Mouse (Mus musculus) heart, adult 2 months (tissue): ENCODE results near the gene Cyp26b1. TPM values are rescaled to one million over a fixed set of nuclear protein-coding genes. Genes with fewer than 3 reads are reported as not detected.

ENCODE experiments used
- DNase-seq, 2 experiments: peaks; one replicate each; pipeline ENCODE4 v3.0.0; 2021
- H3K27ac ChIP-seq: fragments of 200-600 bp; 2 replicates; pipeline ENCODE4 v1.8.1; 2022
- H3K27me3 ChIP-seq: fragments of 200-500 bp; 2 replicates; pipeline ENCODE4 v1.6.1; 2012; ENCODE audit warnings: mild to moderate bottlenecking, low read length, inconsistent platforms, mixed read lengths; ENCODE audit not compliant: control insufficient read depth, insufficient read depth
- H3K36me3 ChIP-seq: fragments of 200-500 bp; 2 replicates; pipeline ENCODE4 v1.6.1; 2012; ENCODE audit warnings: low read length, inconsistent platforms; ENCODE audit not compliant: control insufficient read depth, insufficient read depth
- H3K4me1 ChIP-seq: fragments of 200-500 bp; 2 replicates; pipeline ENCODE4 v1.6.1; 2011; ENCODE audit warnings: low read length; ENCODE audit not compliant: control insufficient read depth, insufficient read depth
- H3K4me3 ChIP-seq: fragments of 200-600 bp; 2 replicates; pipeline ENCODE4 v1.8.1; 2022
- H3K79me2 ChIP-seq: fragments of 200-500 bp; replicated peaks from 2 replicates; pipeline ENCODE4 v1.6.1; 2012; ENCODE audit warnings: mild to moderate bottlenecking, inconsistent platforms, low read length, moderate library complexity, mixed read lengths; ENCODE audit not compliant: control insufficient read depth, insufficient read depth
- H3K9ac ChIP-seq: fragments of 200-500 bp; 2 replicates; pipeline ENCODE4 v1.6.1; 2012; ENCODE audit warnings: low read depth, mild to moderate bottlenecking, control low read depth, inconsistent platforms, low read length, mixed read lengths
- CTCF ChIP-seq: fragments of 200-600 bp; IDR thresholded peaks from 2 replicates; pipeline ENCODE4 v1.8.1; 2022; ENCODE audit warnings: antibody characterized with exemption, mild to moderate bottlenecking, moderate library complexity
- EP300 ChIP-seq: fragments of 200-500 bp; IDR thresholded peaks from 2 replicates; pipeline ENCODE4 v1.6.1; 2011; ENCODE audit warnings: low read depth, low read length, control low read depth; ENCODE audit not compliant: insufficient read depth
- POLR2A ChIP-seq: fragments of 200-500 bp; IDR thresholded peaks from 2 replicates; pipeline ENCODE4 v1.6.1; 2011; ENCODE audit warnings: mild to moderate bottlenecking, low read depth, low read length, control low read depth; ENCODE audit not compliant: insufficient read depth
- WGBS: fragments of 180-500 bp; shearing (Covaris S2); methylation state at CpG from one replicate; pipeline ENCODE4 v1.1.7; 2018; 5-methylcytosine and 5-hydroxymethylcytosine counted together
- intact Hi-C: fragments of 180-260 bp; cut with DNase I; formaldehyde crosslinking; loops from one replicate; pipeline ENCODE4 v1.15.1; 2025
- polyA plus RNA-seq: library from polyadenylated mRNA; depleted of rRNA; stranded (reverse); fragments of >200 nt; gene quantifications from 2 replicates; pipeline ENCODE4 v1.2.3, GENCODE M21; 2012
- total RNA-seq, 2 experiments: library from RNA; stranded (reverse); gene quantifications; 2 replicates each; pipeline ENCODE4 v1.2.3; 2021

Gene Cyp26b1
- total and polyA plus RNA-seq, 3 experiments: 1.8 to 41.4 (median 17.1) TPM

- WGBS: 56% methylated on average over 7 of the region's 7 CpGs
- no peaks in the 10 kb centered on the region for H3K27me3 ChIP-seq
- no peak overlapping the region for H3K4me3 ChIP-seq
- DNase-seq: no peak
- no peak overlapping the region for H3K27ac ChIP-seq
- no peaks in the 10 kb centered on the region for H3K4me1 ChIP-seq
- intact Hi-C loops: no loop called here
- H3K79me2 ChIP-seq: no peaks in the 10 kb centered on the region
- H3K9ac ChIP-seq: no peak overlapping the region
- TF ChIP-seq EP300 (no peak), POLR2A (no peak), CTCF (no peak)
- H3K36me3 ChIP-seq: no peaks in the 10 kb centered on the region
Observed at GRCm38 (mm10) chr6:84524901-84525601, 68.7 kb downstream of the Cyp26b1 start.
